Mouse (Mus musculus) skeletal muscle tissue, postnatal 0 days (tissue): ENCODE results near the gene Sphkap. TPM values are rescaled to one million over a fixed set of nuclear protein-coding genes. Genes with fewer than 3 reads are reported as not detected.

ENCODE experiments used
- polyA plus RNA-seq: library from polyadenylated mRNA; unstranded; fragments of >200 nt; fragmentation: Nextera tagmentation; extraction: Ambion mirVana; gene quantifications from 2 replicates; pipeline ENCODE4 v1.2.1, GENCODE M21; 2015

The Sphkap gene
- 0.22 and 0.28 TPM in 2 replicates for polyA plus RNA-seq

DNA sequence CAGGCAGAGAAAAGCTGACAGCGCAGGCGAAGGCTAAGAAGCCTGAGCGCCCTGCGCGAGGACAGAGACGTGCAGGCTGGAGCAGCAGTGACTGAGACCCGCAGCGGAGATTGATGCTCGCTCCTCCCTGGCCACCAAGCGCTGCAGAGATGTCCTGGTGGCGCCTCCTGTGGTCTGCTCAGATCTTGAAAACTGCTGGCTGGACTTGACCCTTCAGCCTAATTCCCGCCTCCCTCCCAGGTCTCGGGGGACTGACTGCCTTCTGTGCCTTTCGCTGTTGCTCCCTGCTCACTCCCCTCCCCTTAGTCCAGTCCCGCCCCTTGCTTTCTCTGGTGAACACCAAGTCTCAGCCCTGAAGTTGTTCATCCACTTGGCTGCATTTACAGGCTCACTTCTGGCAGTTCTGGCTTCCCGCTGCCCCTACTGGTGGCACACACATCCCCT is at the start of gene Sphkap:
Sphkap (minus strand) TSS at position 180 of the 444 bp plus-strand sequence.

Other genes starting within 250 kb of the Sphkap start
- gene Daw1, start 248.4 kb downstream of the Sphkap start, polyA plus RNA-seq: not detected in 2 replicates